Mouse (Mus musculus) small intestine, adult 2 months (tissue): ENCODE measurements around the gene Fam213b.

Experiments used
- CTCF ChIP-seq: fragments of 200-500 bp; IDR thresholded peaks from 2 replicates; pipeline ENCODE4 v1.5.1; 2012; ENCODE audit warnings: low read depth, mild to moderate bottlenecking, control low read depth, inconsistent platforms, low read length, moderate library complexity, mixed read lengths; ENCODE audit not compliant: insufficient replicate concordance, insufficient read length; ENCODE audit errors: extremely low read depth
- POLR2A ChIP-seq: fragments of 200-500 bp; IDR thresholded peaks from 2 replicates; pipeline ENCODE4 v1.6.1; 2012; ENCODE audit warnings: low read depth, mild to moderate bottlenecking, control low read depth, inconsistent platforms, low read length, moderate library complexity

DNA sequence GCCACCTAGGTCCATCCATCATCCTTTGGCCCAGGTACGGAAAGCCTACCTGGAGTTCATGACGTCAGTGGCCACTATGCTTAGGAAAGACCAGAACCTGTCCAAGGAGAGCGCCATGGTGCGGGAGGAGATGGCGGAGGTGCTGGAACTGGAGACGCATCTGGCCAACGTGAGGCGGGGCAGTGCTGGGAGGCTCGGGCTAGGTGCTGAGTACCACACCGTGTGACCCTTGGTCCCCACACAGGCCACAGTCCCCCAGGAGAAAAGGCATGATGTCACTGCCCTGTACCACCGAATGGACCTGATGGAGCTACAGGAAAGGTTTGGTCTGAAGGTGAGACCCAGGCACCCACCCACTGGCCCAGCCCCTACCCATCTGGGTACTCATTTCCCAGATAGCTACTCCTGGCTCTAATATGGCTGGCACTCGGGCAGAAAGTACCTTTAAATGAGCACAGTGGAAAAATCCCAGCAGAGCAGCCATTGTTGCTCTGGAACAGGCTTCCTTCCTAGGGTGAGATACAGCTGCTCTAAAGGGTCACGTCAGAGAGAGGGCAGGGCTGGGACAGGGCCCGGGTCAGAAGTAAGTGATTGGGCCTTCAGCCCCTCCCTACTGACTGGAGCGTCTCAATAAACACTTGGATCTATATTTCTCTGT, 11.2 kb downstream of the Fam213b start:
- TF ChIP-seq POLR2A (no peak), CTCF (no peak)
